Mouse (Mus musculus) heart, embryonic 10.5 days (tissue): ENCODE measurements around the gene Get4. TPM values are rescaled to one million over a fixed set of nuclear protein-coding genes. Genes with fewer than 3 reads are reported as not detected.

ENCODE experiments used
- DNase-seq: peaks from one replicate; pipeline ENCODE4 v3.0.0-alpha.2; 2017; ENCODE audit warnings: low spot score
- H3K27ac ChIP-seq: fragments of 300-500 bp; sonication (generic); 2 replicates; pipeline ENCODE4 v1.5.1; 2016; ENCODE audit warnings: mild to moderate bottlenecking
- H3K27me3 ChIP-seq: fragments of 300-500 bp; sonication (generic); 2 replicates; pipeline ENCODE4 v1.6.1; 2016; ENCODE audit warnings: mild to moderate bottlenecking; ENCODE audit not compliant: poor library complexity, insufficient read depth, severe bottlenecking
- H3K36me3 ChIP-seq: fragments of 300-500 bp; sonication (generic); 2 replicates; pipeline ENCODE4 v1.6.1; 2016; ENCODE audit warnings: mild to moderate bottlenecking, moderate library complexity
- H3K4me1 ChIP-seq: fragments of 300-500 bp; sonication (generic); 2 replicates; pipeline ENCODE4 v1.6.1; 2016; ENCODE audit warnings: mild to moderate bottlenecking
- H3K4me3 ChIP-seq: fragments of 300-500 bp; sonication (generic); 2 replicates; pipeline ENCODE4 v1.5.1; 2016; ENCODE audit warnings: mild to moderate bottlenecking, moderate library complexity
- H3K9me3 ChIP-seq: fragments of 300-500 bp; sonication (generic); 2 replicates; pipeline ENCODE4 v1.6.1; 2016; ENCODE audit warnings: mild to moderate bottlenecking, moderate library complexity
- WGBS: fragments of 180-500 bp; shearing (Covaris S2); methylation state at CpG from one replicate; pipeline ENCODE4 v1.1.7; 2016; 5-methylcytosine and 5-hydroxymethylcytosine counted together
- polyA plus RNA-seq: library from polyadenylated mRNA; unstranded; fragments of >200 nt; fragmentation: Nextera tagmentation; extraction: Ambion mirVana; gene quantifications from 2 replicates; pipeline ENCODE4 v1.2.1, GENCODE M21; 2016

The Get4 gene
- polyA plus RNA-seq, 1 experiment from 2014 or later = 205 TPM

- no peak for DNase-seq
- peaks cover 25% of the 10 kb centered on the region for H3K27me3 ChIP-seq
- H3K36me3 ChIP-seq = no peaks in the 10 kb centered on the region
- H3K9me3 ChIP-seq = no peaks in the 10 kb centered on the region
- H3K27ac ChIP-seq = no peak overlapping the region
- 84% methylated on average over 12 of the region's 12 CpGs for WGBS
- no peak overlapping the region for H3K4me3 ChIP-seq
- H3K4me1 ChIP-seq = no peaks in the 10 kb centered on the region
These were observed 63.0 kb downstream of the Get4 start for GRCm38 (mm10) chr5:139314941-139315642.

DNA sequence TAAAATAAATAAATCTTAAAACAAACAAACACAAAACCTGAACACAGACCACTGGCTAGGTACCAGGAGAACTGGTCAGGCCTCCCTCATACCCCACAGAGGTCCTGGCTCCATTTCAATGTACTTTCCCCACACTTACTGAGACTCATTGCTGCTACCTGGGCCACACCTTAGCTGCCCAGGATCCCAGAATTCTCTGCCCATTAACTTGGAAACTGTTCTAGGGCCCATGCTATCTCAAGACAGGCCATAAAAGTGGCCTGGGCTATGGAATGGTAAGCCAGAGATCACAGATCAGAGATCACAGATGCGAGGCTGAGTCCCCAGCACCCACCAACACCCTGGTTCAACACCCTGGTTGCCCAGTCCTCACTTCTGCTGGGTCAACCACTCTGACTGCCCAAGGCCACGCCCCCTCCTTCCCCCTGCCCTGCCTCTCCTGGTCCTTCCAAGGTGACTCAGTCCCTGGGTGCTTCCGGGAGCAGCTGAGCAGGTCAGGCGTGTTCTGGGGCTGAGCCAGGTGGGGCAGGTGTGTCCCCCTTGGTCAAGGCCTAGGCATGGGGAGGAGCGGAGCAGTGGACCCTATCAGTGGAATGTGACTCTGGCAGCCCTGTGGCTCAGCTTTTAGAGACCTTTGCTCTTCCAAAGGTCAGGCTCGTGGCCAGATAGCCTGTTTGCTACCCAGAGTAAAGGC, 65.0 kb downstream of the Get4 start:
- Histone ChIP-seq H3K4me1 (no peaks in the 10 kb centered on the region), H3K36me3 (no peaks in the 10 kb centered on the region), H3K9me3 (no peaks in the 10 kb centered on the region), H3K27me3 (peaks cover 42% of the 10 kb centered on the region), H3K27ac (0 out of 2 replicates have a peak overlapping the region, but pooled peaks have one; percentile 16), H3K4me3 (no peak overlapping the region)
- 58% methylated on average over 6 of the region's 6 CpGs for WGBS
- DNase-seq = no peak

GRCm38 (mm10) chr5:139317751-139318504, 65.8 kb downstream of the Get4 start:
- Histone ChIP-seq H3K27me3 (peaks cover 50% of the 10 kb centered on the region), H3K36me3 (no peaks in the 10 kb centered on the region), H3K9me3 (no peaks in the 10 kb centered on the region), H3K4me3 (no peak overlapping the region), H3K27ac (no peak overlapping the region), H3K4me1 (no peaks in the 10 kb centered on the region)
- 60% methylated on average over 21 of the region's 21 CpGs for WGBS
- no peak for DNase-seq

Other genes starting within 250 kb of the Get4 start
- 7.4 and 8.3 TPM in 2 replicates for gene Prkar1b, start 102.3 kb upstream of the Get4 start, polyA plus RNA-seq
- gene Dnaaf5, start 102.1 kb upstream of the Get4 start, polyA plus RNA-seq = 9.5 and 12.5 TPM in 2 replicates
- gene Sun1, start 51.7 kb upstream of the Get4 start, polyA plus RNA-seq = 40.3 and 43.8 TPM in 2 replicates
- 1.1 and 1.2 TPM in 2 replicates for gene Adap1, start 73.3 kb downstream of the Get4 start, polyA plus RNA-seq
- gene Cox19, start 99.1 kb downstream of the Get4 start, polyA plus RNA-seq = 76.3 and 93.2 TPM in 2 replicates
- gene Cyp2w1, start 100.3 kb downstream of the Get4 start, polyA plus RNA-seq = not detected in 2 replicates
- 5.6 and 5.7 TPM in 2 replicates for gene Gpr146, start 125.4 kb downstream of the Get4 start, polyA plus RNA-seq
- gene C130050O18Rik, start 153.0 kb downstream of the Get4 start, polyA plus RNA-seq = 0.28 and 0.45 TPM in 2 replicates
- gene Gper1, start 170.8 kb downstream of the Get4 start, polyA plus RNA-seq = 0.26 and 0.36 TPM in 2 replicates
- gene 3110082I17Rik, start 208.2 kb downstream of the Get4 start, polyA plus RNA-seq = 29.2 and 40.9 TPM in 2 replicates
- 10.7 and 12.6 TPM in 2 replicates for gene Zfand2a, start 232.2 kb downstream of the Get4 start, polyA plus RNA-seq